Mouse (Mus musculus) G1E (cell line): ENCODE measurements around the gene Plekhg1.

Experiments used
- CTCF ChIP-seq: IDR thresholded peaks from 2 replicates; pipeline ENCODE4 v1.5.1; 2012; ENCODE audit warnings: low read depth, low read length, inconsistent platforms, mixed read lengths
- GATA1 ChIP-seq: IDR thresholded peaks from 2 replicates; pipeline ENCODE4 v1.6.1; 2012; ENCODE audit warnings: borderline replicate concordance, low read length, inconsistent platforms, mixed read lengths
- GATA2 ChIP-seq: IDR thresholded peaks from 2 replicates; pipeline ENCODE4 v1.6.1; 2012; ENCODE audit warnings: low read depth, low read length, inconsistent platforms, borderline replicate concordance
- TAL1 ChIP-seq: conservative IDR thresholded peaks from 2 replicates; pipeline ENCODE4 v1.6.1; 2012; ENCODE audit warnings: low read depth, low read length, inconsistent platforms, mixed read lengths

DNA sequence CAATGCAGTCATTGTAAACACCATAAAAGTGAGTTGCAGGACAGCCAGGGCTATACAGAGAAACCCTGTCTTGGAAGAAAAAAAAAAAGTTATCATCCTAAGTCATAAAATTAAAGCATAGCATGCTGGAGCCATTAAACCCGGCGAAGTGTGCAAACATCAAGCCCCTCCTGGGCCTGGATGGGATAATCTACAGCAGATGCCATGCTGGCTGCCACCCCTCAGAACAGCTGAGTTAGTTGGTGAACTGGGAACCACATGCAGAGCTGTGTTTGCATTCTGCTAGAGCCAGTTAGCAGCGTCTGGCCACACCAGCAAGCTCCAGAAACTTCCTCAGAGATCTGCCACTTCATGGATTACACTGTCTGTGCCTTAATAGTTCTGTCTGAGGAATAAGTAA, 3.1 kb upstream of the Plekhg1 start:
- TF ChIP-seq GATA1 (no peak), GATA2 (no peak), CTCF (no peak), TAL1 (no peak)
